Mouse (Mus musculus): ENCODE measurements around the gene Iqsec1. TPM values are rescaled to one million over a fixed set of nuclear protein-coding genes. Genes with fewer than 3 reads are reported as not detected.
"Not testable (repeated sequence)": the region's sequence is repeated elsewhere in the genome, so short reads cannot be mapped to it uniquely, and the experiment has no call there.

Iqsec1 gene
- total RNA-seq, 2 experiments from 2014 or later, result 63.8 to 111 TPM

DNA sequence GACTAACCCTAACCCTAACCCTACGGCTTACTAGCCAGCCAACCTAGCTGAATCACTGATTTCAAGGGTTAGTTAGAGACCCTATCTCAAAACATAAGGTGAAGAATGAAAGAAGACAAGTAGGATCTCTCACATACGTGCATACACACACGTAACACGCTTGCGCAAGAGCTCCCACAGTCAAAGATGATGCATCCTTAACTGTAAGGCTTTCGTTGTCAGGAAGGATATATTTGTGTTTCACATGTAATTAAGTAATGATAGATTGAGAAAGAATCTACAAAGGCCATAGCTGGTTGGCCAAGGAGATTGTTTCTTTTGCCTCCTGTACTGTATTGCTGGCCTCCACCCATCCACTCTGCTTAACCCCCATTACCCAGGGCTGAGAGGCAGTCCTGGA, 300.5 kb downstream of the Iqsec1 start:
- Histone ChIP-seq H3K27ac (peak overlapping the region; percentile 90), H3K4me3 (no peak overlapping the region)
- intact Hi-C loops (cut with DNase I), result no loop called here
- DNase-seq, result no peak
- TF ChIP-seq CTCF (IDR thresholded peaks at IDR 0.05), result no peak

DNA sequence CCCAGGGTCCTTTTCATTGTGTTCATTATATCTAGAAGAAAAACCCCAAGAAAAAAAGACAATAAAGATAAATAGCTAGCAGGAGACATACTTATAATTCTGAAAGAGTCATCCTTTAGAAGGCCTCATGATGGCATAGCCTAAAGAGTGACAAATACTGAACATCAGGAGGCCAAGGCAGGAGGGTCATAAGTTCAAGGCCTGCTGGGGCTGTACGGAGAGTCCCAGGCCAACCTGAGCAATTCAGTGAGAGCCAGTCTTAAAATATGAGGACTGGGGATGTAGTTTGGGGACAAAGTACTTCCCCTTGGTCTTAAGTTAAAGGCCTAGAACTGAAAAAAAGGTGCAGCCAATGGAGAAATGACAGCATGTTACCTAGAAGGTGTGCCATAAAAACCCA, 301.7 kb downstream of the Iqsec1 start:
- intact Hi-C loops (cut with DNase I), result no loop called here
- TF ChIP-seq CTCF (IDR thresholded peaks at IDR 0.05), result no peak
- Histone ChIP-seq H3K27ac (peak overlapping the region; percentile 90; the same call in 1 of the 2 replicates), H3K4me3 (no peak overlapping the region)
- no peak for DNase-seq

DNA sequence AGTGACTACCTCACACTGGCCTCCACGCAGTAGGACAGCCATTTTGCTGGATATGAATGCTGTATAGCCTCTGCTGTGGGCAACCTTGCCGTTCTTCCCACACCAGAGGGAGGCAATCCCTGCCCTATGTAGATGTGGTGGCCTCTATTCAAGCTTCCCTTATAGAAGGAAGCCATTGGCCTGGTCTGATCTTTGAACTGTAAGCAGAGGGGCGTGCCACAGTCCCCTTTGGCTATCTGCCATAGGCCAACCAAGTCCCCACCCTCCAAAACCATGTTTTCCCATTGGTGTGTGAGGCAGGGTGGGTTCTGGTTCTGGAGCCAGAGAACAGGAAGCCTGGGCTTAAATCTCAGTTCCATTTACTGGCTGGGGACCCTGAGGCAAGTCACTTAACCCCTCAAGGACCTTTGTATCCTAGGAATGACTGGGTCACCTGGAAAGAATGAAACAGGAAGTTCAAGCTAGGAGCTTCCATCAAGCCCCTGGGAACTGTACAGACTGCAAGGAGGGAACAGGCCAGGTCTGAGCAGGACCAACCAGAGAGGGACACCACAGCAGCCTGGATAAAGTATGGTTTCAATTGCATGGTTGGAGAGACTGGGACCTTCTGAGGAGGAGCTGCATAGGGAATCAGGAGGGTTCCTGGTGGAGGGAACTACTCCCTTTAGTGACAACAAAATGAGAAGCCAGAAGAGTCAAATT, 304.5 kb downstream of the Iqsec1 start:
- intact Hi-C loops (cut with DNase I), result no loop called here
- Histone ChIP-seq H3K27ac (peak overlapping the region; percentile 58), H3K4me3 (no peak overlapping the region)
- no peak for DNase-seq
- no peak for TF ChIP-seq CTCF (IDR thresholded peaks at IDR 0.05)

DNA sequence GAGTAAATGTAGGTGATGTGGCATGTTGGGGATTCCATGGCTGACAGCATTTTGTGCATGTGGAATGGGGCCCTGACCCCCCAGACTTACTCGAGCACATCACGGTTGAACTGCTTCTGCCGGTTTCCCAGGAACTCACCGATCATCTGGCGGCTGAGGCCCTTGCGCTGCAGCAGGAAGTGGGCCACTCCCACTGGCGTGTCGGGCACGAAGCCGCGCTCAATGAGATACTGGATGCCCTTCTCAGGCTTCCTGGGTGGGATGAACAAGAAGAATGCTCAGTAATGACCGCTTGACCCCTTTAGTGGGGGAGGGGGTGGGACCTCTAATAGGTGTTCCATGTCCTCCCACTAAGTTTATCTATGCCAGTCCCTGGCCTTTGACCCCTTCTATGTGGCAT, 308.1 kb downstream of the Iqsec1 start:
- H3K27ac ChIP-seq, result peak overlapping the region; percentile 21; the same call in 1 of the 2 replicates

DNA sequence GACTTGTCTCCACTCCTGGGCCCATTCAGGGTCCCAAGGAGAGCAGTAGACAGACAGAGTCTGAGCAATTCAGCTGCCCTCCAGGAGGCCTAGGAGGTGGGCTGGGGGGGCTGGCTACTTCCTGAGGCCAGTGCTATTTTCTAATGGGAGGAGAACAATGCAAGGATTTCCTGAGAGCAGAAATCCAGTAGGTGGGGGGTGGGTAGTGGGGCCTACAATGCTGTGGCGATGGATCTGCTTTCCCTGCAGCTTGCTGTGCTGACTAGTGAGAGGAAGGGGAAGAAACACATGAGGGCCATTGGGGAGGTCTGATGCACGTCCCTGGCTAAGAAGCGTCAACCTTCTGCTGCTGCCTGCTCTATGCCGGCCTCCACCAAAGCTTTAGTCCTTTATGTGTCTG, 309.7 kb downstream of the Iqsec1 start:
- no peak for DNase-seq
- Histone ChIP-seq H3K27ac (peak overlapping the region; percentile 31; the same call in 1 of the 2 replicates), H3K4me3 (no peak overlapping the region)
- no peak for TF ChIP-seq CTCF (IDR thresholded peaks at IDR 0.05)
- intact Hi-C loops (cut with DNase I), result no loop called here

More for the DNA sequence above, 308.1 kb downstream of the Iqsec1 start:
- intact Hi-C loops (cut with DNase I), result no loop called here
- TF ChIP-seq CTCF (IDR thresholded peaks at IDR 0.05), result no peak
- no peak overlapping the region for H3K4me3 ChIP-seq
- DNase-seq, result no peak

DNA sequence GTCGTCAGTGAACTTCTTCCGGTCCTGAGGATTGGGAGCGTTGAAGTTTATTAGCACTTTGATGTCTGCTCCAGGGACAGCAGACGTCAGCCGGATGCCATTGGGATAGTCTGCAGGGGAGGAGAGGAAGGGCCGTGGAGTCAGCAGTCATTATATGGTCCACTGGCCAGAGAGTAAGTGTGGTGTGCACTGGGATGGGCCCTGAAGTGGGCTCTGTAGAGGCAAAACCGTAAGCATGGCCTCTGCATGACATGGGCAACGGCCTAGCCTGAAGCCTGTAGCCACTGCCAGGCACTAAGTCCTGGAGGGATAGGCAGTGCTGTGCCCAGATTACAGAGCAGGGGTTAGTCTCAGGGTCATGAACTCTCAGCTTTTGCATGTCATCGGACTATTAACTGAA, 319.8 kb downstream of the Iqsec1 start:
- H3K27ac ChIP-seq, result no peak overlapping the region
- no peak overlapping the region for H3K4me3 ChIP-seq
- no peak for DNase-seq
- intact Hi-C loops (cut with DNase I), result no loop called here
- no peak for TF ChIP-seq CTCF (IDR thresholded peaks at IDR 0.05)

DNA sequence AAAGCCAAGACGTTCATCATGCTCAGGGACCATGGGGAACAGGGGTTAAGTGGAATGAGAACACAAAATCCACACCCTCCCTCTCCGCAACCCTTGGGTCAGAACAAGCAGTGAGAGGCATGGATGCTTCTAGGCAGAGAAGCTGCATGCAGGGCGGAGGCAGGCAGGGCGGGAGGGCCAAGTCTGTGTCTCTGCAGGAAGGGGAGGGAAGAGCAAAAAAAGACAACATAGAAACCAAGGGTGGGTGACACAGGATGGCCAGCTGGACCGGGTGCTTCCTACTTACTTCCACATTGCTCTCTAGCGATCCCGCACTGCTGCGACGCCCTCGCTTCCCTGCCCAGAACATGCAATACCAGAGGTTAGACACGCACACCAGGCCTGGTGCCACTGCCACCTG, 324.7 kb downstream of the Iqsec1 start:
- intact Hi-C loops (cut with DNase I), result no loop called here

DNA sequence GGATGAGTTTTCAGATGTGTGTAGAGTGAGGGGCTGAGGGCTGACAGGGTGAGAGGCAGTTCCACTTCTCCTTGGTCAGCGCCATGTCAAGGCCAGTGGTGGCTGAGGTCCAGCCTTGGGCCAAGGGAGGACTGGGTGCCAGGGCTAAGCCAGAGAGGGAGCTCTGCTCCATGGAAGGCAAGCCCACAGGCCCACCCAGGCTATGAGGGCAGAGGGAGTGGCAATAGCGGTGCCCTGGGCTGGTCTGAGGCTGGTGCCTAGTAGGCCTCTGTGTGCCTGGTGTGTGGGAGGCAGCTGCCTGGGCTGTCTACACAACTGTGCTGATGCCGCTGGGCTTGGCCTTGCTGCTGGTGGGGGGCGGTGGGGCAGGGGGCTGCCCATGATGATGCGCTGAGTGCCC, 326.3 kb downstream of the Iqsec1 start:
- DNase-seq, result no peak
- intact Hi-C loops (cut with DNase I), result no loop called here
- H3K4me3 ChIP-seq, result no peak overlapping the region
- TF ChIP-seq CTCF (IDR thresholded peaks at IDR 0.05), result no peak
- H3K27ac ChIP-seq, result no peak overlapping the region

More for the DNA sequence above, 324.7 kb downstream of the Iqsec1 start:
- Histone ChIP-seq H3K27ac (no peak overlapping the region), H3K4me3 (no peak overlapping the region)
- no peak for DNase-seq
- TF ChIP-seq CTCF (IDR thresholded peaks at IDR 0.05), result no peak

DNA sequence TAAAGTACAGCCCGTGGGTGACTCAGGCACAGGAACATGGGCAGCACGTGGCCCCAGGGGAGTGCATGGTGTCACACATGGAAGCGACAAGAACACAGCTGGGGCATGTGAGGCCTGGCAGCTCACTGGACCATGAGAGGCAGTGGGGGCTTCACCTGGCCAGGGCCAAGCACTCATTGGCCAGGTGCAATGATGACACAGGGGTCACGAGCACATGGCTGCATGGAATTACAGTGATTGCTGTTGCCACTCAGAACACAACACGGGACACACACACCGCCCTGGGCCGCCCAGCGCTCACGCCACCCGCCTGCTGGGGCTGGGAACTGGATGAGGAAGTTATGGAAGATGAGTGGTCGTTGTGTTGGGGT, 327.5 kb downstream of the Iqsec1 start:
- Histone ChIP-seq H3K27ac (no peak overlapping the region), H3K4me3 (no peak overlapping the region)
- DNase-seq, result no peak
- TF ChIP-seq CTCF (IDR thresholded peaks at IDR 0.05), result no peak
- intact Hi-C loops (cut with DNase I), result no loop called here

DNA sequence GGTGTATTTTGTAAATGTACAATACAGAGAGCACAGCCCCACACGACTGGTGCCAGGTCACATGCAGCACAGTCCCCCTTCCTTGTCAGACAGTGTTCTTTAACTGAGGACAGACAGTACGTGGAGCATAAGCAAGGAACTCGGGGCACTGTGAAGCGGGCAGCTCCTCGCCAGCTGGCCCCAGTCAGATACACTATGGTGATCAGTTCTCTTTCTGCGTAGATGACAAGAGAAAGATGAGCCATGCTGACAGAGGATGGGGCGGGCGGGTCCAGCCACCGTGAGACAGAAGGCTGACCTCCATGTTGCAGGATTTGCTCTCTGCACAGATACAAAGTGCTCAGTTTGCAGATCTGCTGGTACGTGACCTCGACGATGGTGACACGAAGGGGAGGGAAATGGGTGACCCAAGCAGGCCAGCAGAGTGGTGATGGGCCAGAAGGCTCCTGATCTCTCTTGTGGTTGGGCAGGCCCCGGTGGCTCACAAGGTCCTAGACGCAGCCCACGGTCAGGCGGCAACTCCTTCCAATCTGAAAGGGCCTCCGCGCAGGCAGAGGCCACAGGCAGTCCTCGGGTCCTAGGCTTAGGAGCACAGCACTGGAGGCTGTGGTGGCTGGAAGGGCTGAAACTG, 328.0 kb downstream of the Iqsec1 start:
- no peak for TF ChIP-seq CTCF (IDR thresholded peaks at IDR 0.05)
- Histone ChIP-seq H3K27ac (no peak overlapping the region), H3K4me3 (no peak overlapping the region)
- intact Hi-C loops (cut with DNase I), result no loop called here
- no peak for DNase-seq

DNA sequence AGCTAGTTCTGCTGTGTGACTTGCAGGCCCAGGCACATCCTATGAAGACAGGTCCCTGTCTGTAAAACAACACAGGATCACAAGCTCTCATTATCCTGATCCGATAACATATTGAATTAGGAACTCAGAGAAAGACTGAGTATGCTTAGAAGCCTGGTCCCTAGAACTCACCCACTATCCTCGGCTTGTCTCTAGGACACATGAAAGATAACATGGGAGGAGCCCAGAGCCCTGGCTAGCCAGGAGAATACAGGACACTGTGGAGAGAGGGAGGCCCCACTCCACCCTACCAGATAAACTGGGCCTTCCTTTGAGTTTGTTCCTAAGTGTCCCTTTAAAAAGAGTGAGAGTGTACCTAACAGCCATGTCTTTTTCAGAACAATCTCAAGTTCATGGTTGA, 328.6 kb downstream of the Iqsec1 start:
- Histone ChIP-seq H3K4me3 (no peak overlapping the region), H3K27ac (no peak overlapping the region)
- intact Hi-C loops (cut with DNase I), result no loop called here
- no peak for TF ChIP-seq CTCF (IDR thresholded peaks at IDR 0.05)
- DNase-seq, result no peak

DNA sequence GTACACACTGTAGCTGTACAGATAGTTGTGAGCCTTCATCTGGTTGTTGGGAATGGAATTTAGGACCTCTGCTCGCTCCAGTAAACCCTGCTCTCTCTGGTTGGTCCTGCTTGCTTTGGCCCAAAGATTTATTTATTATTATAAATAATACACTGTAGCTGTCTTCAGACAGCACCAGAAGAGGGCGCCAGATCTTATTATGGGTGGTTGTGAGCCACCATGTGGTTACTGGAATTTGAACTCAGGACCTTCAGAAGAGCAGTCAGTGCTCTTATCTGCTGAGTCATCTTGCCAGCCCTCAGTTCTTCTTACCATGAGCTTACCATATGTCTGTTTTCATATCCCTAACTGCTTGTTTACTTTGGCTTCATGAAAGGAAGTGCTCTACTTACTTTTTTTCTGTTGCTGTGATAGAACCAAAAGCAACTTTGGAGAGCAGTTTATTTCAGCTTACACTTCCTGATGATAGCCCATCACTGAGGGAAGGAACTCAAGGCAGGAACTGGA, 332.1 kb downstream of the Iqsec1 start:
- H3K4me3 ChIP-seq; intact Hi-C loops (cut with DNase I); H3K27ac ChIP-seq: not testable (repeated sequence)
- TF ChIP-seq CTCF (IDR thresholded peaks at IDR 0.05), result peak; percentile 60
- peak; percentile 48 for DNase-seq

DNA sequence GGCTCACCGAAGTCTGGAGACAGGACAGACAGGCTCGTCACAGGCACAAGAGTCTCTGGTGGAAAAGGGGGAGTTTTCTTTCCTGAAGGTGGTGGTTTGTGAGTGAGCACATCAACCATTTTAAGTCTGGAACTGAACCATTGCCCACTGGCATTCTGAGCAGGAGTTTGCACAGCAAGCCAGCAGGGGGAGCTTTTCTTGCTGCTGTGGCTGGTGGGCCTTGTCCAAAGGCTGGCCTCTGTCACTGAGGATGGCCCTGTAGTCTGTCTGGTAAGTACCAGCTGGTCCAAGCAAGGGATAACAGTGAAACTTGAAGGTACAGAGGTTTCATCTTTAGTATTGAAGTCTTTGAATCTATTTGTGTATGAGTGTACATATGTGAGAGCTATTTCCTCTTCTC, 334.7 kb downstream of the Iqsec1 start:
- Histone ChIP-seq H3K4me3 (no peak overlapping the region), H3K27ac (no peak overlapping the region)
- intact Hi-C loops (cut with DNase I), result loop anchor here (1.0 kb wide), 2 partner anchors 68 to 76 kb away; no protein-coding TSS in a partner anchor
- TF ChIP-seq CTCF (IDR thresholded peaks at IDR 0.05), result peak; percentile 94
- peak; percentile 83 for DNase-seq

Measured in gastrocnemius, adult 2 months (tissue).